Mouse (Mus musculus) B cell, adult 2 months (primary cell): Measurements from ENCODE around the gene Adgrl2.

ENCODE experiments used
- DNase-seq, 2 experiments: peaks; one replicate each; pipeline ENCODE4 v3.0.0; 2022

Gene Adgrl2

GRCm38 (mm10) chr3:148990531-148991003, at the start of gene Adgrl2:
Gene Adgrl2 (minus strand): TSS chr3:148990555.
- peak; percentile 5 to 29 for DNase-seq

DNA sequence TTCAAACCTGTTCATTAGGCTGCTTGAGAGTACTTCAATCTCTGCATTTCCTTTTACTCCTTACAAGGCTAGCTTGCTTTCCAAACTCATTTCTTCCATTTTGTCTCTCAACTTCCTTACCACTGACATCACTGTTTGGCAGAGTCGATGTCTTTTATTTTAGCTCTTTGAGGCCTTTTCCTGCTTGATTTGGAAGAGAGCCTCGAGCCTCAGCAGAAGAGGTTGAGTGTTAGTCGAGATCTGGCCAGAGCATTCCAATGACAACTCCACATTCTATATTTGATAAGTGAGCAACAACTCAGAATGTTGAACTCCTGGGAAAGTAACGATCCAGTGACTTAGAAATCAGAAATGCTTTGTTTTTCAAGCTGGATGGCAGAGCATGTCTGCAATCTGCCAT, 48.4 kb upstream of the Adgrl2 start:
- no peak for DNase-seq

DNA sequence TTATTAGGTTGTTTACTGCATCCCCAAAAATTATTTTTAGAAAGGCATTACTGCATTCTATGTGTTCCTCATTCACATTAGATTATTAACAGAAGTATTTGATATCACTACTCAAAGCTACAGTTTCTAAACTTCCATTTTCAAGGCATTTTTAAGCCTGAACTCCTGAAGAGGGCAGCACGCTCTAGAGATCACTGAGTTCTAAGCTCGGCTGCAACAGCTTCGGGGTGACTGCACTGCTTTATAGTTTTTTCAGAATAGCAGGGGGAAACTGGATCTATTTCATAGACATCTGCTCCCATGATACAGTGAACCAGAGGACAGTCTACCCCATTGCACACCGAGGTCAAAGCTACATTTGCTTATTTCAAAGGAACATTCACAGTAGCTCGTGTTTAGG, 29.6 kb upstream of the Adgrl2 start:
- DNase-seq = no peak

DNA sequence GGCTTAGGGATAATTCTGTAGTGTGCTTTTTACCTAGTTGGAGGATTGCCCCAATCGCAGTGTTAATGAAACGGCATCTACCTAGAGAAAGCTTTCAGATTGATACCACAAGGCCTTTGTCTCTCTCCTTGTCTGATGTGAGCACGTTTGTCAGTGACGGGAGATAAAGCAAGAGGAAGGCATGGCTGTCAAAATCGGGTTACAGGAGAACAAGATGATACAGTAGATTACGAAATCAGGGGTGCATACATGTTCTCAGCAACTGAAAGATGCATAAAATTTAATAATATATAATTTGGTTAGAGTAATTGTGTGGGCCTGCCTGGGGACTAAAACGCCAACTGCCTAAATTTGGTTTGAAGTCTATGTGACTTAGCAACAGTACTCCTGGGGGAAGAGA, 19.0 kb upstream of the Adgrl2 start:
- no peak for DNase-seq

GRCm38 (mm10) chr3:149008634-149009023, 18.3 kb upstream of the Adgrl2 start:
- no peak for DNase-seq

GRCm38 (mm10) chr3:149007860-149008633, 17.7 kb upstream of the Adgrl2 start:
- DNase-seq = no peak

GRCm38 (mm10) chr3:149001364-149001763, 11.0 kb upstream of the Adgrl2 start:
- DNase-seq = no peak

DNA sequence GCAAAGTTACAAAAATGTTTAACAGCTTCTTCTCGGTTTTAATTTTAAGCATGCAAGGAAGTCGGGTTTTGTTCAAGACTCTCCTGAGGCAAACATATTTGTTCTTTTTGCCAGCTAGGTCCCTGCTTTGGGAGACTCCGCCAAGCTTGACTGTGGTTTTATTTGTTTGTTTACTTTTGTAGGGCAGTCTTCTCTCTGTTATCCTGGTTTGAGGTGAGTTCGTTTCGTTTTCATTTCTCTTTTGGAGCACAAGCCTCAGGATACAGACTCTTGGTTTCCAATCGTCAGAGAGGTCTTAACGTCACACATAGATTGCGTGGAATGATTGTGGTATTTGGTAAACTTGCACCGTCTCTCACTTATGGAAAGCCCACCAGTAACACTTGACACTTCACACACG, 8.3 kb upstream of the Adgrl2 start:
- DNase-seq = no peak

DNA sequence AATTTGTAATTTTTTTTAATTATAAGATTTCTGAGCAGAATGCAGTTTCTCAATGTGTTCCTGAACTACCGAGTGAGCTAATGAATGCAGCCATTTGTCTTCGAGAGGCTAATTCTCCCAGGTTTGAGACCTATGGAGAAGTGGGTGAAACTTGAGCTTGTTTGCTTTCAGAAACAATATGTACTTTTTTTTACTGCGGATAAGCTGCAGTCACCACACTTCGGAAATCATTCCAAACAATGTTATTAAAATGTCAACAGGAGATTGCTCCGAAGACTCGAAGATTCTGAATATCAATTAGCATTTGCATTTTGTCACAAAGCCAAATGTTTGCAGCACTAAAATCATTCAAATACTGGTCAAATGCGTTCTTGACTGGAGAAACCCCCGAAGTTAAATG, 701 bp upstream of the Adgrl2 start:
- no peak for DNase-seq

DNA sequence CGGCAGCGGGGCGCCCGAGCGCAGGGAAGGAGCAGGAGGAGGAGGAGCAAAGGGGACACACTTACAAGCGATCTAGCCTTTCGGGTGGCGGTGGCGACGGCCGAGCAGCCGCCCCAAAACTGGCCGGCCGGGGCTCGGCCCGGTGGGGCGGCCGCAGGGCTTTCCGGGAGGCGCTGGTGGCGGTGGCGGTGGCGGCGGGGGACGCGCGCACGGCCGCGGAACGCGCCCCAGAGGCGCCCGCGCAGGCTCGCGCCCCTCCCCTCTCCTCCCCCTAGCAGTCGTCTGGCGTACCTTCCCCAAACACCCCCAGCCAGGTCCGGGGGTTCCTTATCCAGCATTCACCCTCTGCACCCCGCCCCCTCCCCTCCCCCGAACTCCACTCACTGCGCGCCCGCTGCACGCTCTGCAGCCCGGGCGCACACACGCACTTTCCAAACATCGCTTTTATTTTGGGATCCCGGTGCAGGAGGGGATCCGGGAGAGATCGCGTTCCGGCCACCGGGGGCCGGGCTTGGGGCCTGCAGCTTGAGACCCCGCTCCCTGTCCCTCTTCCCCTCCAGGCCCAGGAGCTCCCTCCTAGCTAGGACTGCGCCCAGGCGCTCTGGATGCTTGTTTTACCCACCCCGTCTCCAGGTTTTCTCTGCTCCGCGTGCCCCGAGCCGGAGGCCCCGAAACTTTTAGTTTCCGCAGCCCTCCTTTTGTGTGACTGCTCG, 381 bp downstream of the Adgrl2 start:
- peak in 1 of 2 experiments; percentile 30 for DNase-seq

DNA sequence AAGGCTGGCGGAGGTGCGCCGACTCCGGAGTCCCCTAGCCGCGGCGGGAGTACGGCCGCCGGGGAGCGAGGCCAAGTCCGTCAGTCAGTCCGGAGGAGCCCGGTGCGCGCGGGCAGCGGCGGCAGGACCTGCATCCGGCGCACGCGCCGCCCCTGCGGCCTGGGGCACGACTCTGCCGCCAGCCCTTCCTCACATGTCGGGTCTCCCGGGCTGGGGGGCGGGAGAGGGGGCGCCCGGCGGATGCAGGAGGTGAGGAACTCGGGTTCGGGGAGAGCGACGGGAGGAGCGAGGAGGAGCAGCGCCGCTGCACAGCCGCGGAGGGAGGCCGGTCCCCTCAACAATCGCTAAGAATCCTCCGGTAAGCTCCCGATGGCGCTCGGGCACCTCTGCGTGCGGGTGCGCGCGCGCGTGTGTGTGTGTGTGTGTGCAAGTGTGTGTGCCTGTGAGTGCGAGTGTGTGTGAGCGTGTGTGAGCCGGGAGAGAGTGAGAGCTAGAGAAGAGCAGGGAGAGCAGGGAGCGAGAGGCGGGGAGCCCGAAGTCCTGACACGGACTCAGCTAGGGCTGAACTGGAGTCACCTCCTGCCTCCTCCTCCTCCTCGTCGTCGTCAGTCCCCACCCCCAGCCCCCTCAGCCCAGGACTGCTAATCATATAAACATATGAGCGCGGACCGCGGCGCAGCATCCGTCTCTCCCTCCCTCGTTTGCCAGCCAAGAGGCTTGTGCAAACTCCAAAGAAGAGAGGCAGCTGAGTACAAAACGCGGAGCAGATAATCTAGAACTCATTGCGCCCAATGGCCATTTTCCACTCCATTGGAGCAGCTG, 1.1 kb downstream of the Adgrl2 start:
- peak; percentile 26 to 34 for DNase-seq

- peak; percentile 11 to 26 for DNase-seq
Observed at GRCm38 (mm10) chr3:148988293-148988995, 1.9 kb downstream of the Adgrl2 start.

DNA sequence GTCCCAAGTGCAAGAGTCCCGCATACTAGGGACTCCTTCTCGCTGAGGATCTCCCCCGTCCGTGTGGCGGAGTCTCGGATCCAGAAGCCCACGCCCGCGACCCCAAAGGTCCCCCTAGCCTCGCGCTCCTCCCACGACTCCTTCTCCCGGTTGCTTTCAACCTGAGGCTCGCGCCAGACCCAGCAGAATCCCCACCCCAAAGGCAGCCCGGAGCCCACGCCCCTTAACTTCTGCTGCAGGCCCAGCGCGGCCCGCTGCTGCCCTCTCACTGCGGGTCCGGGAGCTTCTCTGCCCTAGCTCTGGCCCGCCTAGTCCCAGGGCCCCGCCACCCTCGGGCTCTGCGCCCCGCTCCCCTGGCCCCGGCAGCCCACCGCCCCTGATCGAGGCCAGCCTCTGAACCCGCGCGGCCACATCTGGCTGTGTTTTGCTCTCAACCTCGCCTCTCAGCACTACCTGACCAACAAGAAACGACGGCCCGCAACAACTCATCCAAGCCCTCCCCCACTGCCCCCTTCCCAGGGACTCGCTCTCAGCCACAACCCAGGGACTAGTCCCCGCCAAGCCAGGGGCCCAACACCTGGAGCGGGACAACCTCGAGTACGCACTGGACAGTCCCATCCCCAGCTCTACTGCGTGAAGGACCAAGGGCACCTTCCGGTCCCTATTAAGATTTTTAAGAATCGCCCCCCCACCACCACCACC, 2.6 kb downstream of the Adgrl2 start:
- peak; percentile 47 to 48 for DNase-seq

- DNase-seq = peak; percentile 2 to 5
Observed at GRCm38 (mm10) chr3:148986894-148987590, 3.3 kb downstream of the Adgrl2 start.

- no peak for DNase-seq
Observed at GRCm38 (mm10) chr3:148986296-148986893, 4.0 kb downstream of the Adgrl2 start.

- no peak for DNase-seq
Observed at GRCm38 (mm10) chr3:148984326-148984725, 6.0 kb downstream of the Adgrl2 start.

DNA sequence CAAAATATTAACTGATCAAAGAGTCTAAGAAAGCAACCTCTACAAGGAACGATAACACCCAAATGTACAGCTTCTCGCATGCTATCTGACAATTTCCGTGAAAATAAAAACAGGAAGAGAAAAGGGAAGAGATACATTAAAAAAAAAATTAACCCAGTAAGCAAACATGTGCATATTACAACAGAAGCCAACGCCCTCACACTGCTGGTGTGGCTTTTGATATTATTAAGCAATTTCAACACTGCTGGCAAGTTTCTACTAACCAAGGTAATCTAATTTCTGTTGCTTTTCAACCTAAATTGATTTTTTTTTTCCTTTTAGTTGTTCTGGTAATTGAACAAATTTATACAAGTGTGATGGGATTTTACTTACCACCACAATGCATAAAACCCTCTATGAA, 8.0 kb downstream of the Adgrl2 start:
- no peak for DNase-seq

- DNase-seq = no peak
Observed at GRCm38 (mm10) chr3:148981776-148982175, 8.6 kb downstream of the Adgrl2 start.

DNA sequence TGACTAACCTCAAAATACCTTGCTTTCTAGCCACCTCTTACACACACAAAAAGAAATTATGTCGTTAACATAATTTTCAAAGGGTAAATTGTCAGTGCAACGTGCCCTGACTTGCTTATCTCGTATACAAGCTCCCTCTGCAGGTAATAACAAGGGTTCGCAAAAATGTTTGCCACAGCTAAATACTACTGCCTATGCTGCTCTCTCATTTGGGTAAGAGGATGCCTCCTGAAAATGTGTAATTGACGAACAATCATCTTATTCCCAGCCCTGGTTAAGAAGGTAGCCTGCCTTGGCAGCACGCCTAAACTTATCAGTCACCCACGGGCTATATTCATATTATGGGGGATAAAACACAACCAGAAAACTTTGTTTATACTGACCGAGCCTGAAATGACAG, 11.8 kb downstream of the Adgrl2 start:
- DNase-seq = no peak

DNA sequence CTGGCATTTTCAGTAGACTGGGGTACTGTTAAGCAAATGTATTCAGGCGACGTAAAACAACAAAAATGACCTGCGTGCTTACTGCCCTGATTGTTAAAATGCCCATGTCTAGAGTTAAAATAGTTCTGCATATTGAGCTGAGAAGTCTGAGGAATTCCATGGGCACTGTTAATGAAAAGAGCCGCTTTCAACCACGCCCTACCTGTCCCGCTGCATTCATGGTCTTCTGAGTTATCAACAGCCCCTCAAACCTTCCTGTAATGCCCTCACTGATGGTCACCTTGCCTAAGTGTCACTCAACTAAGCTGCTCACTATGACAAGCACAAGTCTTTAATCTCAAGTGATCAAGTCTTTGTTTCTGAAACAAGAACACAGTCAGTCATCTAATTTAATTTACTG, 12.5 kb downstream of the Adgrl2 start:
- no peak for DNase-seq

DNA sequence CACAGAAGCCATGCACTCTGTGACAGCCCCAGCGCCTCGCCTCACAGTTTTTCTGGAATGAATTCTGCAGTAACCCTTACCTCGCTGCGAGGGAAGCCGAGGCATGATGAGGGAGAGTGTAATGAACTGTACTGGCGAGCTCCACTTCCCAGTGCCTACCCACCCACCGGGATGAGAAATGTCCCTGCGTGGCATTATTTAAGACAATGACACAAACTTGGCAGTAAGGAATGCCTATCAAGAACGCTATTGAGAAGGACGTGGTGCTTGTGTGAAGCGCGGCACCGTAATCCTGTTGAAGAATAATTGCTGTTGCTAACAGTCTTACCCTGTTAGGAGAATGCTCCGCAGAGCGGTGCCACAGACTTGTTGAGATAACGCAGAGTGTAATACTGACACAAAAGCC, 13.2 kb downstream of the Adgrl2 start:
- no peak for DNase-seq
